Mouse (Mus musculus): Measurements from ENCODE around the gene Frmd6.

The Frmd6 gene

DNA sequence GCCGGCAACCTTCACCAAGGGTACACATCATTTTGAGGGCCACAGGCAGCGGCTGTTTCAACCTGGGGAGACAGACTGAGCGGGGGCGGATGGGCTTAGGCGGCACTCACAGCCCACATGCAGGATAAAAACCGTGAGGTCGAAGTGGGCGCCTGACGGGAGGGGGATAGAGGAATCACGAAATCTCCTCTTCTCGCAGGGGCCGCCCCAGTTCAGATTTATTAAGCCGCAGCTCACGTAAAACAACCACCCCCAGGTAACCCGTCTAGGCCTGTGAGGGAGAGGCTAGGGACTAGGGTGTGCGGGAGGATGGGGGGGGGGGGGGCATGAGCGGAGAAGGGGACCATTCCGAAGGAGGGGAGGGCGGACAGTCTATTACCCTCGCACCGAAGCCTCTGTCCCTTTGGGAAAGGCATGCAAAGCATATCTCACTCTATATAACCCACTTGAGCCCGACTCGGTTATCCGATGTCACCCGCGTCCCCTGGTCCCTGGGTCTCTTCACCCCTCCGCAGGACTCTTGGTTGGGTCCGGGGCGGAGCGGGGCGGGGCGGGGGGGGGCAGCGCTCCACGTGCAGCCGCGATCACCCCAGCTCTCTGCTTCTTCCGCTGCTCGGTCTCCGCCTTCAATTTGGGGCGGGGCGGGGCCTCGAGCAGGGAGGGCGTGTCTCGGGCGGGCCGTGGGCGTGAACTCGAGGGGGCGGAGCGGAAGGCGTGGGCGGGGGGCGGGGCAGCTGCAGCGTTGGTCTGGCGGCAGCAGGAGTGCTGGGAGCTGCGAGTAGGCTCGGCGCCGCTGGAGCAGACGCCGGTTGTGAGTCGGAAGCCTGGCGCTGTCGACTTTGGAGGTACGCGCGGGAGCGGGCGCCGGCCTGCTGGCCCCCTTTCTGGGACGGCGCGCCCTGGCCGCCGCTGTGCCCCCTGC lies at the start of gene Frmd6:
TSS of gene Frmd6 (plus strand) at position 786 of the 922 bp plus-strand sequence.
- DNase-seq (ENCODE audit: low spot score): peak; percentile 92

DNA sequence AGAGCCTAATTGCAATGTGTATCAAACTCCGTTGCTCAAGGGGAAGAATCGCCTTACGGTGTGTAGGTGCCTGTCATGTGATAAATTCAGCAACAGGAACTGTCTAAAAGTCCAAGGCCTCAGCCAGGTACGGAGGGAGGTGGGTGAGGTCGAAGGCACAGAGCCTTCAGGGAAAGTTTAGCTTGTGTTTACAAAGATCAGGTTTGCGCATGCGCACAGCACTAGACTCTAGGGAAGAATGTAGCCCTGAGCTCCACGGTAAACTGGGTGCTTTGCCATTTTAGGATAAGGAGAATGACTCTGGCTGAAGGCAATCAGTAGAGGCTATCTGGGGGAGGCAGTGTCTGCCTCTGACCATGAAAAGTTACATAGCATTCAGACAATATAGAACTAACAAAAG lies 49.7 kb upstream of the Frmd6 start:
- no peak for DNase-seq (ENCODE audit: low spot score)

DNA sequence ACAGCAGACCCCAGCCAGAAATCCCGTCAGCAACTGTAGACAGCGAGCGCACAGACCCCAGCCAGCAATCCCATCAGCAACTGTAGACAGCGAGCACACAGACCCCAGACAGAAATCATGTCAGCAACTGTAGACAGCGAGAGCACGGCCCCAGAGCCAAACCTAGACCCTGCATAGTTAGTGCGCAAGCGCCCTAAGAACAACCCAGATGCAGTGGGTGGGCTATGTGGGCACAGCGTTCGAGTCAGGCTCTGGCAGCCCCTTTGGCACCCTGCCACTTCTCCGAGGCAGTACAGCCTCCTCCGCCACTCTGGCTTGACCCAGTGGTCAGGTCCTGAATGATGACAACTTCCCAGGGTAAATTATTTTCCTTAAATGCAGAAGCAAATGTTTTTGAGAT lies 48.6 kb upstream of the Frmd6 start:
- no peak for DNase-seq (ENCODE audit: low spot score)

DNA sequence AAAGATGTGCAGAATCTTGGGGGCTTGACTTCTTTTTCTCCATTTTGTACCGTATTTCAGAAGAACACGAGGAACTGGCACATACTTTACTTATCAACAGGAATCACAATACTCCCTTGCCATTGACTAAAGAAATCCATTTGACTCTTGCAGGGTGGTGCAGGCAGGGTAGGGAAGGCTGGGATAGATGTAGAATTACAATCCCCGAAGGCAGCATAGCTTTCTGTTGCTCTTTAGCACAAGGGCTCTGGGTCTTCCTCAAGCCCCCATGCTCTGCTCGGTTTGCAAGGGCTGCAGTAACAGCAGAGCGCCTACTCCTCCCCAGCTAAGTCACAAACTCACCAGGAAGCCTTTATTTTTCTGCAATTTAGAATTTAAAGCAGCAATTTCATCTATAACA lies 47.8 kb upstream of the Frmd6 start:
- no peak for DNase-seq (ENCODE audit: low spot score)

DNA sequence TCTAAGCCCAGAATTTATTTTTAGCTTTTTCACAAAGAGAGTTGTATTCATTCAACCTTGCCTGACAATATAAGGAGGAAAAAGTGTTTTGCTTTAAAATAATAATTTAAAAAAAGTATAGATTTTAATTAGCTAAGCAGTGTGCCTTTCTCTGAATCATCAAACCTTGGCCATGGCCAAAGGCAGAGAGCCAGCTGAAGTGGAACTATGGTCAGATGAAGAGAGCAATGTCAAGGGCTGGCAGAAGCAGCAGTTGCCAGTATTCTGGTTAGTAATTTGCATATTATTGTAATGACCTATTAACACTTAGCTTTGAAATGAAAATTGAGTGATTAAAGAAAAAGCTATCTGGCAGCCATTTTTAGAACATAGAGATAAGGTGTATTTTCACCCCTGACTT lies 47.4 kb upstream of the Frmd6 start:
- DNase-seq (ENCODE audit: low spot score): no peak

DNA sequence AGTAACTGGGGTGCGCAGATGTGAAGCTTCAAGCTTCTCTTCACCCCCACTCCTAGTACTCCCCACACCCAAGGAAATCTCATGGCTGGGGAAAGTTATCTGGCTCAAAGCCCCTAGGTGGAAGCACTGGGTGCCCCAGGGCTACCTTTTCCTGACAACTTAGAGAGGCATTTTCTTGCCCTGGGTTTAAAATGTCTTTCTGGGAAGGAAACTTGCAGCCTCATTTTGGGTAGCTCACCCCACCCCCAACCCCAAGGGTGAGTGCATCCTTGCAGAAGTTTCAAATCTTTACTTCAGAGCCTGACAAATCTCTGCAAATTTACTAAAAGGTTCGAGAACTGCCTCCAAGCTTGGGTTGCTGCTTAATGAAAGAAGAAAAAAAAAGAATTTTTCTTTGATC lies 47.0 kb upstream of the Frmd6 start:
- no peak for DNase-seq (ENCODE audit: low spot score)

DNA sequence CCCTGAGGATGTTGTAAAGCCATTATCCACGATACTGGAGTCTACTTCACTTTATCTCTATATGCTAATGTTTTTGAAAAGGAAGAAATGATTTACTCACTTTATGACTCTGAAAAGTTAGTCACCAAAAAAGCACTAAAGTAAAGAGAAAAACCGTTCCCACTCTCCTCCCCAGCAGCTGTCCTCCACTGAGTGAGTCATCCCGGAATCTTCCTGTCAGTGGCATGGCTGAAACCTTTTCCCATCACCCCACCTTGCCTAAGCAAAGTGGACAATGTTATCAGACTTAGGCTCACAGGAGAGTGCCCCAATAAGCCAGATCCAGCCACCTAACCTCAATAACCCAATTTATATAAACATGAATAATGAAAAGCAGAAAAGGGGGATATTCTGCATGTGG lies 46.6 kb upstream of the Frmd6 start:
- no peak for DNase-seq (ENCODE audit: low spot score)

DNA sequence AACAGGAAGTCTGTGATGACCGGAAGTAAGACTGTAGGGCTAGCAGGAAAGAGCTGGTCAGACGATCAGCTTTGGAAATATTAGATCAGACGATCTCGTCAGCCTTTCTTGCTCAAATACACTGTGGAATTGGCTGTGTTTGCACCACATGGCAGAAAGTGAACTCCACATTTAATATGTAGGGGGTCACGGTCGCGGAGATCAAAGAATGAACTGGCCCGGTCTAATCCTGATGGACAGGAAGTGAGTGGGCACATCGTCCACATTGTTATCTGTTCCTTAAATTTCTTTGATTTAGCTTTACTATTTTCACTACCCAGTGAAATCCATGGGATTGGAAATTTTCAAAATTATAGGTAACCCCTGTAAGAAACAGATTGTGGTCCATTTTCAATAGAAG lies 42.3 kb upstream of the Frmd6 start:
- no peak for DNase-seq (ENCODE audit: low spot score)

DNA sequence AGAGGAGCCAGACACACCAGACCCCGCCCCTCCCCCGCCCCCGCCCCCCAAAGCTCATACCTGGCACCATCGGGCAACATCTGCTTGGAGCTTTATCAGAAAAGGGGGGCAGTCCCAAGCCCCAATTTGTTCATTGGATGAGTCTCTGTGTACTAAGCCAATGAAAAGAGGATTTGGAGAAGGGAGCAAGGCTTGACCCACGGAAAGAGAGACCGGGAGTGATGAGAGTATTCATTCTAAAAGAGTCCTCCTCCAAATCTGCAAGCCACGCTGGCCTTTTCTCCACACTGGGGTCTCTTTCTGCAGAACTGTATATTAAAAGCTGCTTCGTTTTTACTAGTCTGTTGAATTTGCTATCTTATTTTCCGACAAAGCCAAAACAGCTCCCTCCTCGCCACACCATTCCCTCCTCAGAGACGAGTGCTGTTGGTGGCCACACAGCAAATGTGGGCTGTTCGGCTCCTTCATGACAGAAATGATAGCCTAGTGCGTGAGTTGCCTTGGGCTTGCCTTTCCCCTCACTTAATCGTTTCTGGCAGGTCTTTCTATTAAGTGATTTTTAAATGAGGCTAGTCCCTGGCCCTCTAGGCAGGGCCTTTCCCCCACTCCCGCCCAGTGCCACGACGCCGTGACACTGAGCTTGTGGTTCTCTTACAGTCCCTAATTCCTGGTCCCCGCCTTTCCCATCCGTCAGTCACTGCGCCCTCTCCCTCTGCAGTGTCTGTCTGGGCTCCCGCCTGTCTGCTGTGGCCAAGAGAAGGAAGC lies 41.7 kb upstream of the Frmd6 start:
- peak; percentile 52 for DNase-seq (ENCODE audit: low spot score)

DNA sequence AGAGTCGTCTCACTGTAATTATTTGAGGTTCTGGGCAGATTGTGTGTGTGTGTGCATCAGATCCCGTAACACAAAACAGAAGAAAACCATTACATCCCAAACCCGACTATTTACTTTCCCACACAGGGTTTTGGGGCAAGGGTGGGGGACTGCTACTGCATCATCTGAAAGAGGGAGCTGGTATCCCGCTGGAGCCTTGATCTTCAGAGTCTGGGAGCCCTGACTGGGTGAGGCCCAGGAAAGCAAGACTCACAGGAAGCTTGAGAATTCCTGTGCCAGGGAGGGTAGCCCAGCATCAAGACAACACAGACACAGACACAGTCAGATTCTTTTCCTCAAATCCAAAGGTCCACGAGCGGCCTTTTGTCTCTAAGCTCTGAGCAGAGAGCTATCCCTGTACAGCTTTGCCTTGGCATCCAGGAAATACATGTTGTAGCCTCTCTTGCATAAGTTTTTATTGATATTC lies 41.0 kb upstream of the Frmd6 start:
- DNase-seq (ENCODE audit: low spot score): peak; percentile 29

DNA sequence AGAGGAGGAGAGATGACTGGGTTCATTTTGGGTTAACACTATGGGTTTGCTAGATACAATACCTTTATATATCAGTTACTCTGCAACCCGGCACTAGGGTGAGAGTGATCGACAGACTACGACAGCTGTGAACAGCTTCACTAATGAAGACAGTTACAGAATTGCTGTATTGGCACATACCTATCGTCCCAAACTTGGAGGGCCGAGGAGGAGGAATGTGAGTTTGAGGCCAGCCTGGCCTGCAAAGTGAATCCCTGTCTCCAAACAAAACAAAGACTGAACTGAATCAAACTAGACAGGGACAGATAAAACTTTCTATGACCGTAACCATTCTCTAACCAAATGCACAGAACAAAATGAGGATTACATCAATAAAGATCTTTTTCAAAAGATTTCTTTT lies 36.0 kb upstream of the Frmd6 start:
- no peak for DNase-seq (ENCODE audit: low spot score)

DNA sequence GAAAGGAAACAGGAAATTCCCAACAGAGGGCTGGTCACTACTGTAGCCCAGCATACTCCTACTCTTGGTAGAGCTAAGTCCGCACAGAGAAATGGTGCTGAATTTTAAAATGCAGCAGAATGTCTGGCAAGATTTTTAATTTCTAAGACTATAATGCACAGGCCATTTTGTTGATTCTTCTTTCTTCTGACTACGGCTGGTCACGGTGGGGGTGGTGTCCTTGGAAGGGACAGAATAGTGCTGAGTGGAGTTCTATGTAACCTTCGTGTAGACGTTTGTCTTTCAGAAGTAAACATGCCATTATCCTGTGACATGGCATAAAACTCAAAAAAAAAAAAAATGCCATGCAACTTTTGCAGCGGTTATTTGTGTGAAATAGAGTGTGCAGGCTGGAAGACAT lies 32.0 kb upstream of the Frmd6 start:
- no peak for DNase-seq (ENCODE audit: low spot score)

DNA sequence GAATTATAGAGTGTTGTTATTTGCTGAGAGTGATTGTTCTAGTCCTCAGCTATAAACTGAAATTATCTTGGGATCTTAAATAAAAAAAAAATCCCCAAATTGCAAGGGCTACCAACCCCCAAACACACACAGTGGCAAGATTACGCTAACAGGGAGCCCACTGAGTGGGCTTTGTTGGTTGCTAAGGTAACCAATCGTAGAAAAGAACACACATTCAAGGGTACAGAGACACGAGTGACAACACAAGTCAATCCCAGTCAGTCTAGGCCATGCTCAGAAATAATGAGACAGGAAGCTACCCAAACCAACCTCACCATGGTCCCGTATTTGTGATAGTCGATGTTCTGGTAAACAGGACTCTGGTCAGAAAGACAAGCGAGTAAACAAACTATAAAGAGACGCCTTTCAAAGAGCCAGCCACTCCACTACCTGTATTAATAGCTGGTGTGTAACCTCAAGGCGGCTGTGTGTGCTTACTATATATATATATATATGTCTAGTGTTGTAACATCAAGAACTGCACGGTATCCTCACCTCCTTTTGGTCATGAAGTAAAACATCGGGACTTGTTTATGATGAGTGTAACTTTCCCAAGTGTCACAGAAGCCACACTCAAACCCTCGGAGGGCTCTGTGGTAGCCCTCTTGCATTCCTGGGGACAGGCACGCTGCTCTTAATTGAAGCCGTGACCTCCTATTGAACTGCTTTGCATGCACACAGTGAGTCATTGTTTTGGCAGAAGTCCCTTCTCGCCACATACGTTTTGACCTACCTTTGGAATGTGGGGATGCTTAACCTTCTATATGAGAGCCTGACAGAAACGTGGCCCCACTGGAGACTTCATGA lies 30.5 kb upstream of the Frmd6 start:
- peak; percentile 54 for DNase-seq (ENCODE audit: low spot score)

DNA sequence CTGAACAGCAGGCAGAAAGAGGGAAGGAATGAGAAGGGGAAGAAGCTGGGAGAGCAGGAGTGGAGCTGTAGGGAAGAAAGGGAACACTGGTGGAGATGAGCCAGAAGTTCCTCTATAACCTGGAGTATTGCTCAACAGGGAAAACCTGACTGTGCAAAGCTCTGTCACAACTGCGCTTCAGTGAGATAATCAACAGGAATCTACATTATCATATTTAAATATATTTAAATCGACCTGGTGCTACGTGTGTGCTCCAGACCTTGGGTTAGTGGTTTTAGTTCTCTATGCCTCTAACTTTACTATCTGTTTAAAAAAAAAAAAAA lies 30.0 kb upstream of the Frmd6 start:
- no peak for DNase-seq (ENCODE audit: low spot score)

DNA sequence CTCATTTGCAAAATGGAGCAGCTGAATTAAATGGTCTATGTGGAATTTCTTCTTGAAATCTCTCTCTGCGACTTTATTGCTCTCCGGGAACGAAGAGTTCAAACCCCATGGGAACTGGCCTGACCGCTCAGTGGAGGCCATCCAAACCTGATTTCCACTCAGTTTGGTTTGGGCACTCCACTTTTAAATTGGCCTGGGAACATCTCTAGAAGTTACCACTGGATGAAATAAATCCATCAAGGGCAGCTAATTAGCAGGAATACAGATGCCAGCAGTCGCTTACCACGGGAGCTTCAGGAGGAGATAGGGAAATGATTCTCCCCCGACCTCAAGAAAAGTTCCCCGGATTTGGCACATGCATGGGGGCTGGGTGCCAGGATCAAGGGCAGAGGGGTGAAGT lies 26.8 kb upstream of the Frmd6 start:
- DNase-seq (ENCODE audit: low spot score): no peak

DNA sequence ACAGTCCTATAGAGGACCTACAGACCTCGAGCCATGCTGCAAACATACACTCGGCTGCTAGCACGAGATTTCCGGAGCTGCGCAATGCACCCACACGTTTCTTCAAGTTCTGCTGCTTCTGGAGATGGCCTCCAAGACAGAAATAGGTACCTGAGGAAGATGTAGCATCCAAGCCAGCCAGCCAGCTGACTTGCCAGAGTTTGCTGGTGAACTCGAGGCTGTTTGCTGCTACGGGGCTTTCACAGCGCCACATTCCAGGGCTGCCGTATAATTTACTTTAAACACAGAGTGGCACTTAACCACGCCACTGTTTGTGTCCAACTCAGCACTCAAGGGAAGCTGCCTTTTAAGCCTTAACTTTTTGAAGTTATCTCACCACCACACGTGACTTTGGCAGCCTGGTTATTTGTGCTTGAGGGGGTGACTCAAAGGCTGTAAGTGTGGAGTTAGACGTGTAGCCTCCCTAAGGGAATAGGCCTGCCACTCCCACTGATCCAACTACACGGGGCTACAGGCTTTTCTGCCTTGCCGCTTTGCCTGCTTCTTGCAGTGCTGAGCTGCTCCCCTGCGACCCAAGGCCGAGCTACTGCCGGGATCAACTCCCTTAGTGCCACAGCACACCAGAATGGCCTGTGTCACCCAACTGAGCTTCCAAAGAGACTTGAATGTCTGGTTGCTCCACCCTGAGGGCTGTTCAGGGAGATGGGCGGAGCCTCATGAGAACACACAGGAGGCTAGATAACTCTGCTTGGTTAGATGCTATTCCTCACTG lies 25.9 kb upstream of the Frmd6 start:
- peak; percentile 42 for DNase-seq (ENCODE audit: low spot score)

DNA sequence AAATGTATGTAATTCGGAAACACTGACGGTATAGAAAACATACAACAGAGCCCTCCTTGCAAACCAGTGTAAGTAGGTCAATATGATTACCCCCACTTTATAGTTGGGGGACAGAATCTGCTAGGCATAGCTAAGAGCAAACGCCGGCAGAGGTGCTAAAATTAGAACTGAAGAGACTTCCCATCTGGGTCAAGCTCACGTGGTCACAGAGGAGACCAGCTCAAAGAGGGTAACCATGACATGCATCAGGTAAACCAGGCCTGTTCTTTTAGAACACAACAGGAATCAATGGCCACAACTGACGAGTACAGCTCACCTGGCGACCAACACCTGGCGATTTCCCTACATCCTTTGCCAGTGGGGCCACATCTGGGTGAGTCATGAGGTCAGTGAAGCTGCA lies 25.2 kb upstream of the Frmd6 start:
- no peak for DNase-seq (ENCODE audit: low spot score)

DNA sequence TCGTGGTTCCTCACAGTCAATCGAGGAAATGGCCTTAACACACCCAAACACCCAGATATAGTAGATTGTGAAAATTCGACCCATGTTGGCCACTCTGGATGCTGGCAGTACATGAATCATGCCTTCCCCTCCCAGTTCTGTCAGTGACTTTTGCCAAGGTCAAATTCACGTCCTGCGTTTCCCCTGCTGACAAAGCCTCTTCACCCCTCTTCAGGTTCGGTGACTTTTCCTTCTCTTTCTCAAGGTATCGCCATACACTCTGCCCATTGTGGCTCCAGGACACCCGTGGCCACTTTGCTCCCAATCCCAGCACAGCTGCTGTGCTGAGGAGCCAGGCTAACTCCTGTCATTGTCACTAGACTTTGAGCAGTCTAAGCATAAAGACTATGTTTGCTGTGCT lies 24.0 kb upstream of the Frmd6 start:
- DNase-seq (ENCODE audit: low spot score): no peak

DNA sequence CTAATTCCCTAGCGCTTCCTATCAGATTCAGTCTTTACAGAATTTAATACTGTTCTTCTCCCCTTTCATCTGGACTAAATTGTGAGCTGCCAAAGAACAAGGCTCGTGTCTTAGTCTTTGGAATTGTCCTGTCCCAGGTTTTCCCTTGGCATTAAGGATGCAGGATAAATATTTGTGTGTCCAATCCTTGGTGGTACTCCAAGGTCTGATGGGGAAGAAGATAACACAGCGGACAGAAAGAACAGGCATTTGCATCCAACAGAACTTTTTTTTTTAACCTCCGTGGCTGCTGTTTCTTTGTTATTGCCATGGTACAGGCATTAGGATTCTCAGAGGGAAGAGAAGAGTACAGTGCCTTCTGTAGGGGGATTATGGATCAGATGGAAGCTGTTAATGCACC lies 21.8 kb upstream of the Frmd6 start:
- DNase-seq (ENCODE audit: low spot score): no peak

DNA sequence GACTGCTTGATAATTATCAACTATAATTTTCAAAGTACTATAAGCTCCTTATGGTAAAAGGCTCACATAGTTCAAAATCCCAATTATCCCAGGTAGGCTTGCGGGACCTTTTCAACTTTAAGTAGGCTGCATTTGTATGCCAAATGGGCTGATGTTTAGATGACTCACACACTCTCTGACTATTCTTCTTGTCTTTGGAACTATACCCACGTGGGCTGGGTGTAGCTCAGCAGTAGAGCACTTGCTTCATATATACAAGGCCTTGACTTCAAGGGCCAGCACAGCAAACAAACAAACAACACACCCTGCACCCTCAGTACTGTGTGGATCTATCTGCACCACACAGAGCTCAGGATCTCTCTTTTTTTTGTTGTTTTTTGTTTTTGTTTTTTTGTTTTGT lies 20.3 kb upstream of the Frmd6 start:
- no peak for DNase-seq (ENCODE audit: low spot score)

DNA sequence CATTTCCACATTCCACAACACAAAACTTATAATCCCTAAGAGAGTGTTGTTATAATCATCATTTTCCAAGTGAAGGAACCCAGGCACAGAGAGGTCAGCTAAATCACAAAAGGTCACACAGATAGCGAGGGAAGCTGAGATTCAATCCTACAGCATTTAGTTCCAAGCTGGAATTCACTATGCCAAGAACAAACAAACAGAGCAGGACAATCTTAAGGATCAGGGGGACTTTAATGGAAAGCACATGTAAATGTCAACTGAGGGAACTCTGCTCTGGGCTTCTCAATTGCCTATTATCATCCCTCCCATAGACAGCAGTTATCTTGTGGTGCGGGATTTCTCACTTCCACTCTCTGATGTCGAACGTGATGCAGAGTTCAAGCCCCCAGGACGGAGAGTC lies 17.8 kb upstream of the Frmd6 start:
- DNase-seq (ENCODE audit: low spot score): peak; percentile 48

DNA sequence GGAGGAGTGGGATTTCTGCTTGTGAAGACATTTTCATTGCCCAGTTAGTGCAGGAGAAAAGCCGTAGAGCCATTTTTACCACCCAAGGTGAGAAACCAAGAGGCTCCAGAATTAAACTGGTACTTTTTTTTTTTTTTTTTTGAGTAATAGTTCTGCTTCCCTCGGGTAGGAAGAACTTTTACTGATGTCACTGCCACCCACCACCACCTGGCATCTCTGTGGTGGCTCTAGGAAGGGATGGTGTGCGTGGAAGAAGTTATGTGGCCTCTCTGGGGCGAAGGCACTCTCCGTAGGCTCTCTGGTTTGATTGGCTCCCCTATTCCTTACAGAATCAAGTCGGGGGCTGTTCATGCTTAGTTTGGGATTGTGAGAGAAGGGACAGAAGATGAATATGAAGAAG lies 17.3 kb upstream of the Frmd6 start:
- DNase-seq (ENCODE audit: low spot score): no peak

All from embryo, embryonic 10.5 days (tissue).